Mouse (Mus musculus): ENCODE results near the gene Pcdh17. TPM values are rescaled to one million over a fixed set of nuclear protein-coding genes. Genes with fewer than 3 reads are reported as not detected.

Pcdh17 gene
- 0.28 and 0.58 TPM in 2 replicates for polyA plus RNA-seq (2012; rRNA removed)

- Histone ChIP-seq H3K4me1 (ENCODE audit: control insufficient read depth, insufficient read depth, insufficient read length, low read length) (peaks cover 4% of the 10 kb centered on the region; the same call in 1 of the 2 replicates), H3K4me3 (ENCODE audit: low read depth, low read length) (peak within 1 kb of the TSS; percentile 62), H3K36me3 (ENCODE audit: control insufficient read depth, insufficient read depth, low read length) (no peaks in the 10 kb centered on the region), H3K27me3 (ENCODE audit: control insufficient read depth, insufficient read depth, low read length) (peaks cover 26% of the 10 kb centered on the region), H3K27ac (ENCODE audit: insufficient read depth, low read depth, low read length) (no peak within 1 kb of the TSS)
- no peak for TF ChIP-seq CTCF (IDR thresholded peaks at IDR 0.05; ENCODE audit: extremely low read depth, insufficient read length, insufficient replicate concordance, low read depth, low read length)
- TF ChIP-seq POLR2A (IDR thresholded peaks at IDR 0.05; ENCODE audit: low read depth, low read length) = peak; percentile 61
- WGBS = under 1% methylated on average over 31 of the region's 31 CpGs
Observed at GRCm38 (mm10) chr14:84443288-84443686, at the start of gene Pcdh17. Gene Pcdh17 (plus strand): TSS chr14:84443563.

GRCm38 (mm10) chr14:84397137-84397536 lies 46.2 kb upstream of the Pcdh17 start:
- no peak overlapping the region for H3K27ac ChIP-seq (ENCODE audit: insufficient read depth, low read depth, low read length)
- H3K4me1 ChIP-seq (ENCODE audit: control insufficient read depth, insufficient read depth, insufficient read length, low read length) = no peaks in the 10 kb centered on the region
- no peak for TF ChIP-seq CTCF (IDR thresholded peaks at IDR 0.05; ENCODE audit: extremely low read depth, insufficient read length, insufficient replicate concordance, low read depth, low read length)
- TF ChIP-seq POLR2A (IDR thresholded peaks at IDR 0.05; ENCODE audit: low read depth, low read length) = no peak
- no peak overlapping the region for H3K4me3 ChIP-seq (ENCODE audit: low read depth, low read length)
- no peaks in the 10 kb centered on the region for H3K27me3 ChIP-seq (ENCODE audit: control insufficient read depth, insufficient read depth, low read length)
- no peaks in the 10 kb centered on the region for H3K36me3 ChIP-seq (ENCODE audit: control insufficient read depth, insufficient read depth, low read length)
- WGBS = 62% methylated on average over 1 of the region's 1 CpGs

GRCm38 (mm10) chr14:84424736-84425135 lies 18.6 kb upstream of the Pcdh17 start:
- Histone ChIP-seq H3K4me1 (ENCODE audit: control insufficient read depth, insufficient read depth, insufficient read length, low read length) (no peaks in the 10 kb centered on the region), H3K4me3 (ENCODE audit: low read depth, low read length) (no peak overlapping the region), H3K36me3 (ENCODE audit: control insufficient read depth, insufficient read depth, low read length) (no peaks in the 10 kb centered on the region), H3K27me3 (ENCODE audit: control insufficient read depth, insufficient read depth, low read length) (no peaks in the 10 kb centered on the region), H3K27ac (ENCODE audit: insufficient read depth, low read depth, low read length) (no peak overlapping the region)
- TF ChIP-seq POLR2A (IDR thresholded peaks at IDR 0.05; ENCODE audit: low read depth, low read length) (no peak), CTCF (IDR thresholded peaks at IDR 0.05; ENCODE audit: extremely low read depth, insufficient read length, insufficient replicate concordance, low read depth, low read length) (no peak)
- 54% methylated on average over 2 of the region's 2 CpGs for WGBS

GRCm38 (mm10) chr14:84426616-84427015 lies 16.7 kb upstream of the Pcdh17 start:
- Histone ChIP-seq H3K27ac (ENCODE audit: insufficient read depth, low read depth, low read length) (no peak overlapping the region), H3K27me3 (ENCODE audit: control insufficient read depth, insufficient read depth, low read length) (no peaks in the 10 kb centered on the region), H3K4me3 (ENCODE audit: low read depth, low read length) (no peak overlapping the region), H3K36me3 (ENCODE audit: control insufficient read depth, insufficient read depth, low read length) (no peaks in the 10 kb centered on the region), H3K4me1 (ENCODE audit: control insufficient read depth, insufficient read depth, insufficient read length, low read length) (no peaks in the 10 kb centered on the region)
- TF ChIP-seq POLR2A (IDR thresholded peaks at IDR 0.05; ENCODE audit: low read depth, low read length) (no peak), CTCF (IDR thresholded peaks at IDR 0.05; ENCODE audit: extremely low read depth, insufficient read length, insufficient replicate concordance, low read depth, low read length) (no peak)

- WGBS = 27% methylated on average over 11 of the region's 11 CpGs
- H3K27me3 ChIP-seq (ENCODE audit: control insufficient read depth, insufficient read depth, low read length) = no peaks in the 10 kb centered on the region
- no peak overlapping the region for H3K27ac ChIP-seq (ENCODE audit: insufficient read depth, low read depth, low read length)
- no peak overlapping the region for H3K4me3 ChIP-seq (ENCODE audit: low read depth, low read length)
- H3K36me3 ChIP-seq (ENCODE audit: control insufficient read depth, insufficient read depth, low read length) = no peaks in the 10 kb centered on the region
- TF ChIP-seq POLR2A (IDR thresholded peaks at IDR 0.05; ENCODE audit: low read depth, low read length) (no peak), CTCF (IDR thresholded peaks at IDR 0.05; ENCODE audit: extremely low read depth, insufficient read length, insufficient replicate concordance, low read depth, low read length) (no peak)
- H3K4me1 ChIP-seq (ENCODE audit: control insufficient read depth, insufficient read depth, insufficient read length, low read length) = peaks cover 1% of the 10 kb centered on the region; the same call in 1 of the 2 replicates
Observed at GRCm38 (mm10) chr14:84438066-84438770, 5.1 kb upstream of the Pcdh17 start.

- Histone ChIP-seq H3K4me3 (ENCODE audit: low read depth, low read length) (no peak overlapping the region), H3K27me3 (ENCODE audit: control insufficient read depth, insufficient read depth, low read length) (peaks cover 13% of the 10 kb centered on the region; the same call in 1 of the 2 replicates), H3K36me3 (ENCODE audit: control insufficient read depth, insufficient read depth, low read length) (no peaks in the 10 kb centered on the region), H3K4me1 (ENCODE audit: control insufficient read depth, insufficient read depth, insufficient read length, low read length) (peaks cover 4% of the 10 kb centered on the region; the same call in 1 of the 2 replicates), H3K27ac (ENCODE audit: insufficient read depth, low read depth, low read length) (no peak overlapping the region)
- TF ChIP-seq CTCF (IDR thresholded peaks at IDR 0.05; ENCODE audit: extremely low read depth, insufficient read length, insufficient replicate concordance, low read depth, low read length) (no peak), POLR2A (IDR thresholded peaks at IDR 0.05; ENCODE audit: low read depth, low read length) (no peak)
- WGBS = 17% methylated on average over 2 of the region's 2 CpGs
Observed at GRCm38 (mm10) chr14:84440903-84441302, 2.5 kb upstream of the Pcdh17 start.

GRCm38 (mm10) chr14:84442528-84443287 lies 655 bp upstream of the Pcdh17 start:
- H3K4me3 ChIP-seq (ENCODE audit: low read depth, low read length) = peak overlapping the region; percentile 62
- H3K36me3 ChIP-seq (ENCODE audit: control insufficient read depth, insufficient read depth, low read length) = no peaks in the 10 kb centered on the region
- H3K27ac ChIP-seq (ENCODE audit: insufficient read depth, low read depth, low read length) = no peak overlapping the region
- no peak for TF ChIP-seq POLR2A (IDR thresholded peaks at IDR 0.05; ENCODE audit: low read depth, low read length)
- no peak for TF ChIP-seq CTCF (IDR thresholded peaks at IDR 0.05; ENCODE audit: extremely low read depth, insufficient read length, insufficient replicate concordance, low read depth, low read length)
- H3K27me3 ChIP-seq (ENCODE audit: control insufficient read depth, insufficient read depth, low read length) = peaks cover 26% of the 10 kb centered on the region
- WGBS = 1% methylated on average over 30 of the region's 30 CpGs
- H3K4me1 ChIP-seq (ENCODE audit: control insufficient read depth, insufficient read depth, insufficient read length, low read length) = peaks cover 4% of the 10 kb centered on the region; the same call in 1 of the 2 replicates
